Mouse (Mus musculus) bone marrow macrophage, adult 2 months (primary cell): ENCODE measurements at regions not wholly inside any gene's neighbourhood (a gene's known extent, or its start where the extent isn't known, plus 50 kb on each side); places are given as distances from the start of the nearest gene placed in this dataset.

ENCODE experiments used
- CTCF ChIP-seq: IDR thresholded peaks from 2 replicates; pipeline ENCODE4 v1.5.1; 2012; ENCODE audit warnings: low read depth, mild to moderate bottlenecking, low read length, moderate library complexity
- POLR2A ChIP-seq: IDR thresholded peaks from 2 replicates; pipeline ENCODE4 v1.6.1; 2012; ENCODE audit warnings: mild to moderate bottlenecking, low read depth, low read length, borderline replicate concordance

GRCm38 (mm10) chr4:34231270-34231669 lies 181.3 kb upstream of the Spaca1 start:
- TF ChIP-seq POLR2A: no peak
- no peak for TF ChIP-seq CTCF
